Mouse (Mus musculus) liver, embryonic 12.5 days (tissue): ENCODE data around the gene Asf1b. TPM values are rescaled to one million over a fixed set of nuclear protein-coding genes. Genes with fewer than 3 reads are reported as not detected.

Source experiments
- ATAC-seq: fragments of 200-750 bp; cut with Nextera tagmentation; 2 replicates; pipeline ENCODE4 v1.8.0; 2017; ENCODE audit warnings: moderate number of reproducible peaks, mild to moderate bottlenecking, moderate library complexity
- H3K27ac ChIP-seq: fragments of 300-500 bp; sonication (generic); 2 replicates; pipeline ENCODE4 v1.5.1; 2016; ENCODE audit warnings: mild to moderate bottlenecking
- H3K27me3 ChIP-seq: fragments of 300-500 bp; sonication (generic); replicated peaks from 2 replicates; pipeline ENCODE4 v1.6.1; 2016; ENCODE audit warnings: mild to moderate bottlenecking, moderate library complexity
- H3K36me3 ChIP-seq: fragments of 300-500 bp; sonication (generic); 2 replicates; pipeline ENCODE4 v1.6.1; 2016; ENCODE audit warnings: mild to moderate bottlenecking, moderate library complexity
- H3K4me1 ChIP-seq: fragments of 300-500 bp; sonication (generic); 2 replicates; pipeline ENCODE4 v1.6.1; 2016
- H3K4me2 ChIP-seq: fragments of 300-500 bp; sonication (generic); 2 replicates; pipeline ENCODE4 v1.6.1; 2016; ENCODE audit warnings: mild to moderate bottlenecking, moderate library complexity
- H3K4me3 ChIP-seq: fragments of 300-500 bp; sonication (generic); 2 replicates; pipeline ENCODE4 v1.5.1; 2016; ENCODE audit warnings: mild to moderate bottlenecking, moderate library complexity
- H3K9ac ChIP-seq: fragments of 300-500 bp; sonication (generic); 2 replicates; pipeline ENCODE4 v1.6.1; 2016; ENCODE audit warnings: mild to moderate bottlenecking, moderate library complexity
- H3K9me3 ChIP-seq: fragments of 300-500 bp; sonication (generic); replicated peaks from 2 replicates; pipeline ENCODE4 v1.6.1; 2016; ENCODE audit warnings: mild to moderate bottlenecking, moderate library complexity
- WGBS: fragments of 180-500 bp; shearing (Covaris S2); methylation state at CpG from one replicate; pipeline ENCODE4 v1.1.7; 2016; ENCODE audit not compliant: insufficient replicate concordance; 5-methylcytosine and 5-hydroxymethylcytosine counted together
- polyA plus RNA-seq: library from polyadenylated mRNA; unstranded; fragments of >200 nt; fragmentation: Nextera tagmentation; extraction: Ambion mirVana; gene quantifications from 2 replicates; pipeline ENCODE4 v1.2.1, GENCODE M21; 2016

The Asf1b gene
- polyA plus RNA-seq, 1 experiment from 2014 or later, result 116 TPM

DNA sequence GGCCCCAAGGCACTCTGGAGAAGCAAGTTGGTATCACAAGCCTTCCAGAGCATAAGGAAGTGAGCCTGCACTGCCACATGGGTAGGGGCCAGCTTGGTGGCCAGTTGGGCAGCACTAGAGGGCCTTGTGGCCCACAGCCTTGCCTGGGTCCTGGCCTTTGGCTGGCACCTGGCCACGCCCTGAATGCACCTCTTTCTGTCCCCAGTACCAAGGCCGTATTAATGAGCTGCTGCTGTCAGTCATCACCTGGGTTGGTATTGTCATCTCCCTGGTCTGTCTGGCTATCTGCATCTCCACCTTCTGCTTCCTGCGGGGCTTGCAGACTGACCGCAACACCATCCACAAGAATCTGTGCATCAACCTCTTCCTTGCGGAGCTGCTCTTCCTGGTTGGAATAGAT is 21.1 kb upstream of the Asf1b start:
- Histone ChIP-seq H3K27ac (no peak overlapping the region), H3K36me3 (peaks cover 99% of the 10 kb centered on the region), H3K27me3 (no peaks in the 10 kb centered on the region), H3K4me1 (no peaks in the 10 kb centered on the region), H3K9me3 (no peaks in the 10 kb centered on the region), H3K4me2 (no peak overlapping the region), H3K4me3 (no peak overlapping the region), H3K9ac (no peak overlapping the region)
- 79% methylated on average over 5 of the region's 5 CpGs for WGBS
- no peak for ATAC-seq

DNA sequence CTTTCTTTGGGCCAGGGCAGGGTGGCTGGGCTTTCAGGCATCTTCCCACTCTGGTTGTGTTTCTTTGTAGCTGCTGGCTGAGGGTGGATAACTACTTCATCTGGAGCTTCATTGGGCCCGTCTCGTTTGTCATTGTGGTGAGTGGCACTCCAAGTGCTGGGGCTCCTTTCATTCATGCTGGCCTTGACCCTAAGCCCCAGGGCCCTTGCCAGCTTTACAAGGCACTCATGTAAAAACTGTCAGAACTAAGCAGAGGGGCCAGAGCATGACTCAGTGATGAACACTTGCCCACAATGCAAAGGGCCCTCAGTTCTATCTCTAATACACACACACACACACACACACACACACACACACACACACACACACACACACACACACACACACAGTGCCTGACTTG is 20.3 kb upstream of the Asf1b start:
- Histone ChIP-seq H3K4me2 (no peak overlapping the region), H3K36me3 (peaks cover 93% of the 10 kb centered on the region), H3K27ac (no peak overlapping the region), H3K9ac (no peak overlapping the region), H3K4me1 (no peaks in the 10 kb centered on the region), H3K4me3 (no peak overlapping the region), H3K9me3 (no peaks in the 10 kb centered on the region), H3K27me3 (no peaks in the 10 kb centered on the region)
- no peak for ATAC-seq
- WGBS, result 76% methylated on average over 2 of the region's 2 CpGs

DNA sequence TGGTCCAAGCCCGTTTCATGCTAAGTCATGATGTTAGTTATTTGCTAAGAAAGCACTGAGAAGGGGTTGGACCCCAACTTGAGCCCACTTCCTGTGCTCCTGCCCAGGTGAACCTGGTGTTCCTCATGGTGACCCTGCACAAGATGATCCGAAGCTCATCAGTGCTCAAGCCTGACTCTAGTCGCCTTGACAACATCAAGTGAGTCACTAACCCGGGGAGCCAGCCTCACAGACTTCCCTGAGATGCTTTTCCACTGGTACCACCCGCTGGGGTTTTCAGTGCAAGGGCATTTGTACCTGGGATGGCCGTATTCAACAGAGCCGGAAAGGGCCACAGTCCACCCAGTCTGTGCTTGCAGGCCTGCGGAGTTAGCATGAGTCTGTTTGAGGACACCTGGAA is 19.9 kb upstream of the Asf1b start:
- Histone ChIP-seq H3K36me3 (peaks cover 92% of the 10 kb centered on the region), H3K27ac (no peak overlapping the region), H3K4me2 (no peak overlapping the region), H3K9me3 (no peaks in the 10 kb centered on the region), H3K27me3 (no peaks in the 10 kb centered on the region), H3K4me3 (no peak overlapping the region), H3K4me1 (no peaks in the 10 kb centered on the region), H3K9ac (no peak overlapping the region)
- ATAC-seq, result no peak
- whole genome bisulfite sequencing, result 80% methylated on average over 8 of the region's 8 CpGs

DNA sequence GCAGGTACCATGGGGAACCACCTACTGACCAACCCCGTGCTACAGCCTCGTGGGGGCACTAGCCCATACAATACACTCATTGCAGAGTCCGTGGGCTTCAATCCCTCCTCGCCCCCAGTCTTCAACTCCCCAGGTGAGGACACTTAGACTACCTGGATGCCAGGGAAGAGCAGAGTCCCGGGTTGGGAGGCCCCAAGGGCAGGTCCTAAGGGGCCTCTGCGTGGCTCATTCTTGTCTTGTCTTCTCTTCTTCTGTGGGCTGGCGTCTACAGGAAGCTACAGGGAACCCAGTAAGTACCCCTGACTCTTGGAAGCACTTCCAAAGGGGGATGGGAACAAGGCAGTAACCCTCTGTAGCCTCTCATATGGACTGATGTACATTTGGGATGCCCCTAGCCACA is 17.7 kb upstream of the Asf1b start:
- no peaks in the 10 kb centered on the region; the same call in 1 of the 2 replicates for H3K27me3 ChIP-seq
- H3K27ac ChIP-seq, result no peak overlapping the region
- no peak overlapping the region for H3K4me2 ChIP-seq
- no peak overlapping the region for H3K9ac ChIP-seq
- 76% methylated on average over 7 of the region's 7 CpGs for WGBS
- H3K4me1 ChIP-seq, result no peaks in the 10 kb centered on the region
- ATAC-seq, result no peak
- no peaks in the 10 kb centered on the region for H3K9me3 ChIP-seq
- peaks cover 70% of the 10 kb centered on the region for H3K36me3 ChIP-seq
- H3K4me3 ChIP-seq, result no peak overlapping the region

DNA sequence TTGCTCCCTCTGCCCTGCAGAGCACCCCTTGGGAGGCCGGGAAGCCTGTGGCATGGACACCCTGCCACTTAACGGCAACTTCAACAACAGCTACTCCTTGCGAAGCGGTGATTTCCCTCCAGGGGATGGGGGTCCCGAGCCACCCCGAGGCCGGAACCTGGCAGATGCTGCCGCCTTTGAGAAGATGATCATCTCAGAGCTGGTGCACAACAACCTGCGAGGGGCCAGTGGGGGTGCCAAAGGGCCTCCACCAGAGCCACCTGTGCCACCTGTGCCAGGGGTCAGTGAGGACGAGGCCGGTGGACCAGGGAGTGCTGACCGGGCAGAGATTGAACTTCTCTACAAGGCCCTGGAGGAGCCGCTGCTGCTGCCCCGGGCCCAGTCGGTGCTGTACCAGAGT is 17.0 kb upstream of the Asf1b start:
- H3K36me3 ChIP-seq, result peaks cover 64% of the 10 kb centered on the region
- H3K4me2 ChIP-seq, result no peak overlapping the region
- H3K9me3 ChIP-seq, result no peaks in the 10 kb centered on the region
- ATAC-seq, result no peak
- no peak overlapping the region for H3K4me3 ChIP-seq
- no peaks in the 10 kb centered on the region; the same call in 1 of the 2 replicates for H3K27me3 ChIP-seq
- no peak overlapping the region for H3K27ac ChIP-seq
- no peaks in the 10 kb centered on the region for H3K4me1 ChIP-seq
- no peak overlapping the region for H3K9ac ChIP-seq
- 80% methylated on average over 15 of the region's 15 CpGs for WGBS

DNA sequence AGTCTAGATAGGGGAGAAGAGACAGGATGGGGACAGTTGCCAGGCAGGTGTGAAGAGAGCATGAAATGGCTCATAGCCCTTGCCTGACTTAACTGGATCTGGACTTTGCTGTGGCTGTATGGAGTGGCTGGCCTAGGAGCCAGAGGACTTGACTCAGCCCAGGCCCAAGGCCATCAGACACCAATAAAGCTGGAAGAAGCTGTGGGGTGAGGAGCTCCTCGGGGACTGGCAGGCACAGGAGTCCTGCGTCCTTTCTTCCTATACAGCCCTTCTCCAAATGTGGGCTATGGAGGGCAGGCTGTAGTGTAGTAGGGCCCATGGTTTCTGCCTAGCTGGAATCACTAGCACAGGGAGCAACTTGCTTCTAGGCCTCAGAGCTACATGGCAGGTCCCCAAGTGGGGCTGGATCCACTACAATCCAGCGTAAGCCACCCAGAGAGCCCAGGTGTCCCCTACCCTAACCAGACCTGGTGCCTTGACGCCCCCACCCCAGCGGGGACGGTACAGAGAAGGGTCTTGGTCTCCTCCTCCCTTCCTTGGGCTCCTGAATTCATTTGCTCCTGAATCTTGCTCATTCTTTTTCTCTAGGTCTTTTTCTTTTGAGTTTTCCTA is 14.1 kb upstream of the Asf1b start:
- Histone ChIP-seq H3K9ac (no peak overlapping the region), H3K27me3 (no peaks in the 10 kb centered on the region; the same call in 1 of the 2 replicates), H3K27ac (no peak overlapping the region), H3K4me2 (no peak overlapping the region), H3K4me3 (no peak overlapping the region), H3K36me3 (peaks cover 35% of the 10 kb centered on the region), H3K4me1 (no peaks in the 10 kb centered on the region), H3K9me3 (no peaks in the 10 kb centered on the region)
- 63% methylated on average over 6 of the region's 6 CpGs for WGBS
- no peak for ATAC-seq

DNA sequence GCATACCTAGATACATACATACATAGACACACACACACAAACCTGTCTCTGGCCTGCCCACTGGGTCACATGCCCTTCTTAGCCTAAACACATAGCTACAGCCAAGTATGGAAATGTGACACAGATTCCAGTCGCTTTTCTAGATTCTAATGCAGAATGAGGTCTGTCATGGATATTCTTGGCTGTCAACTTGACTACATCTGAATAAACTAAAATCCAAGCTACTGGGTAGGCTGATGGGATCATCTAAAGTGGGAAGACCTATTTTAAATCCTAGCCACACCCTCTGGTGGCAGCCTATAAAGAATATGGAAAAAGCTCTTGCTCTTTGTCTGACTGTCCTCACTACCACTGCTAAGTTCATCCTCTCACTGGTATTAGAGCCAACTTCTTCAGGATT is 12.9 kb upstream of the Asf1b start:
- H3K36me3 ChIP-seq, result peaks cover 23% of the 10 kb centered on the region
- no peaks in the 10 kb centered on the region for H3K9me3 ChIP-seq
- WGBS, result 60% methylated on average over 1 of the region's 1 CpGs
- H3K9ac ChIP-seq, result no peak overlapping the region
- no peak overlapping the region for H3K4me2 ChIP-seq
- no peak overlapping the region for H3K27ac ChIP-seq
- H3K4me3 ChIP-seq, result no peak overlapping the region
- peaks cover under 1% of the 10 kb centered on the region; the same call in 1 of the 2 replicates for H3K27me3 ChIP-seq
- H3K4me1 ChIP-seq, result no peaks in the 10 kb centered on the region
- ATAC-seq, result no peak

DNA sequence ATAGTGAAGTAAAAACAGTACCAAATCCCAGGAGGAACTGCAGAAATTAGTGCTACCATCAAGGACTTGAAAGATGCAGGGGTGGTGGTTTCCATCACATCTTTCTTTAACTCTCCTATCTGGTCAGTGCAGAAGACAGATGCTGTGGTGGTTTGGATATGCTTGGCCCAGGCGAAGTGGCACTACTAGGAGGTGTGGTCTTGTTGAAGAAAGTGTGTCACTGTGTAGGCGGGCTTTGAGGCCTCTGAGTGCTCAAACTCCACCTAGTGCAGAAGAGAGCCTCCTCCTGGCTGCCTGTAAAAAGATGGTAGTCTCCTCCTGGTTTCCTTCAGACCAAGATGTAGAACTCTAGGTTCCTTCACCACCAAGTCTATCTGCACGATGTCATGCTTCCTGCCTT is 9.8 kb upstream of the Asf1b start:
- WGBS, result 25% methylated on average over 3 of the region's 3 CpGs
- no peak overlapping the region for H3K4me3 ChIP-seq

DNA sequence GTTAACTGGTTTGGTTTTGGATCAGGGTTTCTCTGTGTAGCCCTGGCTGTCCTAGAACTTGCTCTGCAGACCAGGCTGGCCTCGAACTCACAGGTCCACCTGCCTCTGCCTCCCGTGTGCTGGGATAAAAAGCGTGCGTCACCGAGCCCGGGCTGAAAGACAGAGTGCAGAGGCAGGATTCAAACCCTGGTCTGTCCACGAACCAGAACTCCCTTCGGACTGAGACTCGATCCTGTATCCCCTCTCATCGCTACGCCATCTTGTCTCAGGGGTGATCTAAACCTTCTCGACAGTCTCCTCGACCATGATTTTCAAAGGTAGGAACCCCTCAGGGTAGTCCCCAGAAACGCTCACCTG is 580 bp upstream of the Asf1b start:
- peaks cover 31% of the 10 kb centered on the region for H3K4me1 ChIP-seq
- no peak for ATAC-seq
- no peak overlapping the region for H3K27ac ChIP-seq
- H3K9ac ChIP-seq, result peak overlapping the region; percentile 18; the same call in 1 of the 2 replicates
- H3K4me3 ChIP-seq, result peak overlapping the region; percentile 85
- 2% methylated on average over 14 of the region's 14 CpGs for WGBS
- H3K4me2 ChIP-seq, result peak overlapping the region; percentile 94
- no peaks in the 10 kb centered on the region for H3K9me3 ChIP-seq
- peaks cover 9% of the 10 kb centered on the region; the same call in 1 of the 2 replicates for H3K27me3 ChIP-seq
- H3K36me3 ChIP-seq, result peaks cover 18% of the 10 kb centered on the region

More for the DNA sequence above, 9.8 kb upstream of the Asf1b start:
- H3K9me3 ChIP-seq, result no peaks in the 10 kb centered on the region
- no peaks in the 10 kb centered on the region for H3K36me3 ChIP-seq
- H3K9ac ChIP-seq, result no peak overlapping the region
- H3K4me2 ChIP-seq, result no peak overlapping the region
- no peak overlapping the region for H3K27ac ChIP-seq
- H3K27me3 ChIP-seq, result peaks cover 10% of the 10 kb centered on the region; the same call in 1 of the 2 replicates
- no peaks in the 10 kb centered on the region for H3K4me1 ChIP-seq
- ATAC-seq, result no peak

DNA sequence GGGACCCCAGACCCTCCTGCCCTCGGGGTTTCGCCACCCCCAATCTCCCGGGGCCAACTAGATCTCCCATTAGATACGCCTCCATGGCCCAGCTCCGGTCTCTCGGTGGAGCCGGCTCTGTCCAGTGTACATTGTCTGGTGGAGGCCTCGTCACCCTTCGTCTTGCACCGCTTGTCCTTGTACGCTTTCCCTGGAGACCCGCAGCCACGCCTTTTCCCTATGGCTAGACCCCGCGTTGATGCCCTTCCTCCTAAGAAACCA is 581 bp downstream of the Asf1b start:
- H3K36me3 ChIP-seq, result peaks cover 29% of the 10 kb centered on the region
- no peak for ATAC-seq
- H3K9me3 ChIP-seq, result no peaks in the 10 kb centered on the region
- peak overlapping the region; percentile 78 for H3K27ac ChIP-seq
- 0 out of 2 replicates have a peak, but pooled peaks cover 9% of the 10 kb centered on the region for H3K27me3 ChIP-seq
- 2% methylated on average over 15 of the region's 15 CpGs for WGBS
- H3K4me3 ChIP-seq, result peak overlapping the region; percentile 85
- H3K4me1 ChIP-seq, result peaks cover 31% of the 10 kb centered on the region
- peak overlapping the region; percentile 94 for H3K4me2 ChIP-seq
- H3K9ac ChIP-seq, result peak overlapping the region; percentile 85

DNA sequence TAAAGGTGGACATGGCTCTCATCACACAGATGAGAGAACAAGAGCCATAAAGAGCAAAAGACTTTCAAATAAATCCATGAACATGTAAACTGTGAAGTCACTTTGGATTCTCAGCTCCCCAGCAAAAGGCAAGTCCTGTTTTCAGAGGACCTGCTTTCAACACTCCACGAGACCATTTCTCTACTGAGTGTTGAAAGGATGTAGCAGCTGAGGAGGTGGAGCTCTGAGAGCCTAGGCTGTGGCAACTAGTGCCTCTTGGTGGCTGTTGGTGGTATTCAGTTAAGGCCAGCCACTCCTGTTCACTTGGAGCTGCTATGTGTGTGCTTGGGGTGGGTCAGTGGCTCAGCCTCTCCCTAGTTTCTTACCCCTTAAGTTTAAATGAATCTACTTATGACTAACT is 1.5 kb downstream of the Asf1b start:
- peak overlapping the region; percentile 94 for H3K4me2 ChIP-seq
- H3K9ac ChIP-seq, result peak overlapping the region; percentile 85
- WGBS, result 29% methylated on average over 1 of the region's 1 CpGs

DNA sequence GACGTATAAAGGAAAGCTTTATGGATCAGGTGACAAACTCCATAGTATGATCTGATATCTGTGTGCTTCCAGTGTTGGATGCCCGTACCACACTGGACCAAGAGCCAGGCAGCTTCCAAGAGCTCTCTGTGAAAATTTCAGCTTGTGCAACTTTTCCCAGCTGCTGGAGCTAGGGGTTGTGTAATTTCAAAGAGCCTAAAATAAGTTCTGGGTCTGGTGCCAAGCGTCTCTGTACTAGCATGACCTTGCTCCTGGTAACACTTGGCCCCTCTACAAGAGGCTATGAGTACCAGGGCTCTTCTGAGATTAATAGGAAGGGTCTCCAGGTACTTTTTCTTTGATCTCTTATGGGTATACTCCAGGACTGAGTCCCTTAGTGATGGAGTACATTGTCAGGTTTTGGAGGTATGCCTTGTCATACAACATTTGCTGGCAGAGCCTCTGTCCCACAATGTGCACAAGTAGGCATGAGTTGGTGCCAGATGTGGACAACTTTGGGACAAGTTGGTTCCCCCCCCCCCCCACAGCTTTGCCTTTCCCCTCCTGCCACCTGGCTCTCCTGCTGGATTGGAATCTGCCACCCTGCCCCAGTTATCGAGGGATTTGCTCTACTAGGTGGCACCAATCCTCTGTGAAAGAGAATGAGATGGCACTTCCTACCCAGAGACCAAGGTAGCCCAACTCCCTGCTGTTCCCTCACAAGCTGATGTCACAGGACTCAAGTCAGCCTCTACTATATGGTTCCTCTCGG is 8.9 kb downstream of the Asf1b start:
- no peak overlapping the region for H3K4me2 ChIP-seq
- H3K9me3 ChIP-seq, result no peaks in the 10 kb centered on the region
- WGBS, result 83% methylated on average over 5 of the region's 5 CpGs
- no peak overlapping the region for H3K4me3 ChIP-seq
- no peaks in the 10 kb centered on the region for H3K4me1 ChIP-seq
- no peak overlapping the region for H3K9ac ChIP-seq
- ATAC-seq, result no peak
- H3K27me3 ChIP-seq, result no peaks in the 10 kb centered on the region
- H3K27ac ChIP-seq, result no peak overlapping the region
- peaks cover 79% of the 10 kb centered on the region for H3K36me3 ChIP-seq

More for the DNA sequence above, 1.5 kb downstream of the Asf1b start:
- no peak for ATAC-seq
- Histone ChIP-seq H3K4me1 (peaks cover 31% of the 10 kb centered on the region), H3K9me3 (no peaks in the 10 kb centered on the region), H3K36me3 (peaks cover 29% of the 10 kb centered on the region), H3K4me3 (peak overlapping the region; percentile 85), H3K27me3 (0 out of 2 replicates have a peak, but pooled peaks cover 9% of the 10 kb centered on the region), H3K27ac (peak overlapping the region; percentile 78; the same call in 1 of the 2 replicates)
